Mouse (Mus musculus): ENCODE results near the gene Tada3. TPM values are rescaled to one million over a fixed set of nuclear protein-coding genes. Genes with fewer than 3 reads are reported as not detected.

The Tada3 gene
- total and polyA plus RNA-seq, 3 experiments, result 25.0 to 62.2 TPM; not detected in 1

DNA sequence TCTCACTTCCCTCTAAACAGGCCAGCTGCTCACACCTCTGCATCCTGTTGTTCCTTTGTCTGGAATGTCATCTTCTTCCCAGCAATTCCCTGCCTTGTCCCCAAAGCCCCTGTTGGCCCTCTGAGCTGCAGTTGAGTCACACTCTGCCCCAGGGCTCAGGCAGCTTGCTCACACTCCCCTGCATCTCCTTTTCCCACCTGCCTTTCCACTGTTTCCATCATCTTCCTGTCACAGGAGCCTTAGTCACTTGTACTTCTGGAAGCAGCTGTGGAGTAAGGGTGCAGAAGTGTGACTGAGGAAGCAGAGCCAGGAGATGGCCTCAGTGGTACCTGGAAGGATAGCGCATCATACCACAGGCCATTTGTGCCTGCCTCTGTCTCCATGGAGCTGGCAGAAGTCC, 15.4 kb downstream of the Tada3 start:
- Histone ChIP-seq H3K4me3 (ENCODE audit: control insufficient read depth in 1 of 2, insufficient read depth in 1 of 2, low read depth in 2 of 2, low read length in 2 of 2) (no peak overlapping the region), H3K27me3 (ENCODE audit: control insufficient read depth in 1 of 2, insufficient read depth in 2 of 2, low read length in 2 of 2) (no peaks in the 10 kb centered on the region), H3K27ac (ENCODE audit: control insufficient read depth, low read depth, low read length) (no peak overlapping the region), H3K4me1 (ENCODE audit: control insufficient read depth in 1 of 2, insufficient read depth in 2 of 2, low read length in 2 of 2) (no peaks in the 10 kb centered on the region; a peak in 1 of 4 replicates), H3K9ac (ENCODE audit: control insufficient read depth, low read depth, low read length, poor library complexity, severe bottlenecking) (no peak overlapping the region), H3K9me3 (replicated peaks; ENCODE audit: insufficient read depth, low read length) (no peaks in the 10 kb centered on the region), H3K36me3 (ENCODE audit: control insufficient read depth in 1 of 2, insufficient read depth in 2 of 2, low read length in 2 of 2) (no peaks in the 10 kb centered on the region), H3K79me2 (ENCODE audit: control insufficient read depth, insufficient read depth, low read length, poor library complexity) (no peaks in the 10 kb centered on the region)
- no peak for DNase-seq (ENCODE audit: low read depth, low spot score)
- TF ChIP-seq UBTF (IDR thresholded peaks at IDR 0.05; ENCODE audit: borderline replicate concordance, insufficient read depth, low read depth, low read length) (no peak), KAT2A (conservative IDR thresholded peaks at IDR 0.05; ENCODE audit: low read depth, low read length) (no peak), NELFE (IDR thresholded peaks at IDR 0.05; ENCODE audit: low read depth, low read length) (no peak), ZC3H11A (IDR thresholded peaks at IDR 0.05; ENCODE audit: low read depth, low read length) (no peak), ELF1 (IDR thresholded peaks at IDR 0.05; ENCODE audit: low read depth, low read length) (no peak), MEF2A (IDR thresholded peaks at IDR 0.05; ENCODE audit: extremely low read depth, insufficient replicate concordance, low read depth, low read length, poor library complexity, severe bottlenecking) (no peak), MYB (IDR thresholded peaks at IDR 0.05; ENCODE audit: low read depth, low read length) (no peak), USF1 (IDR thresholded peaks at IDR 0.05; ENCODE audit: low read depth, low read length) (no peak), MXI1 (IDR thresholded peaks at IDR 0.05; ENCODE audit: low read depth, low read length) (no peak), RCOR1 (IDR thresholded peaks at IDR 0.05; ENCODE audit: low read depth, low read length) (no peak), ETS1 (IDR thresholded peaks at IDR 0.05; ENCODE audit: low read depth, low read length) (no peak)

DNA sequence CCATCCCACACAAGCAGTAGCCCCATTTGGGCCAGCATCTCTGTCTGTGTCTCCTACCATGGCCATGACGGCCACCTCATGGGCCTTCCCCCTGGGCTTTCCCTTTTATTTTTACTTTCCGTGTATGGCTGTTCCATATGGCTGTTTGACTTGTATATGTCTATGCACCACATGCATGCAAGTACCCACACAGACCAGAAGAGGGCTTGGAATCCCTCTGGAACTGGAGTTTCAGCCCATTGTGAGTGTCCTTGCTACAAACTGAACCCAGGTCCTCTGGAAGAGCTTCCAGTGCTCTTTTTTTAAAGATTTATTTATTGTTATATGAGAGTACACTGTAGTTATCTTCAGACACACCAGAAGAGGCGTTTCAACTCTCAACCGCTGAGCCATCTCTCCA, 16.2 kb downstream of the Tada3 start:
- Histone ChIP-seq H3K36me3 (ENCODE audit: control insufficient read depth in 1 of 2, insufficient read depth in 2 of 2, low read length in 2 of 2) (no peaks in the 10 kb centered on the region), H3K79me2 (ENCODE audit: control insufficient read depth, insufficient read depth, low read length, poor library complexity) (no peaks in the 10 kb centered on the region), H3K4me1 (ENCODE audit: control insufficient read depth in 1 of 2, insufficient read depth in 2 of 2, low read length in 2 of 2) (no peaks in the 10 kb centered on the region; a peak in 1 of 4 replicates), H3K27ac (ENCODE audit: control insufficient read depth, low read depth, low read length) (no peak overlapping the region), H3K9me3 (replicated peaks; ENCODE audit: insufficient read depth, low read length) (no peaks in the 10 kb centered on the region), H3K27me3 (ENCODE audit: control insufficient read depth in 1 of 2, insufficient read depth in 2 of 2, low read length in 2 of 2) (no peaks in the 10 kb centered on the region), H3K4me3 (ENCODE audit: control insufficient read depth in 1 of 2, insufficient read depth in 1 of 2, low read depth in 2 of 2, low read length in 2 of 2) (no peak overlapping the region), H3K9ac (ENCODE audit: control insufficient read depth, low read depth, low read length, poor library complexity, severe bottlenecking) (no peak overlapping the region)
- no peak for DNase-seq (ENCODE audit: low read depth, low spot score)
- no peak for TF ChIP-seq ZKSCAN1 (IDR thresholded peaks at IDR 0.05; ENCODE audit: low read depth, low read length)
- TF ChIP-seq MAX (IDR thresholded peaks at IDR 0.05; ENCODE audit: low read length), result no peak
- TF ChIP-seq MEF2A (IDR thresholded peaks at IDR 0.05; ENCODE audit: extremely low read depth, insufficient replicate concordance, low read depth, low read length, poor library complexity, severe bottlenecking), result no peak
- no peak for TF ChIP-seq SMC3 (IDR thresholded peaks at IDR 0.05; ENCODE audit: low read depth, low read length)
- TF ChIP-seq HCFC1 (IDR thresholded peaks at IDR 0.05; ENCODE audit: low read depth, low read length), result no peak
- no peak for TF ChIP-seq ZNF384 (IDR thresholded peaks at IDR 0.05; ENCODE audit: low read depth, low read length)
- TF ChIP-seq ETS1 (IDR thresholded peaks at IDR 0.05; ENCODE audit: low read depth, low read length), result no peak
- TF ChIP-seq CTCF (IDR thresholded peaks at IDR 0.05 in 2 of 3, conservative IDR thresholded peaks at IDR 0.05 in 1 of 3; ENCODE audit: control insufficient read depth in 1 of 3, insufficient read depth in 1 of 3, low read depth in 2 of 3, low read length in 3 of 3, poor library complexity in 1 of 3, severe bottlenecking in 1 of 3), result no peak; a peak in 1 of 6 replicates
- no peak for TF ChIP-seq ELF1 (IDR thresholded peaks at IDR 0.05; ENCODE audit: low read depth, low read length)
- no peak for TF ChIP-seq CHD1 (IDR thresholded peaks at IDR 0.05; ENCODE audit: low read depth, low read length)
- no peak for TF ChIP-seq JUND (IDR thresholded peaks at IDR 0.05; ENCODE audit: low read depth, low read length)
- no peak for TF ChIP-seq KAT2A (conservative IDR thresholded peaks at IDR 0.05; ENCODE audit: low read depth, low read length)
- TF ChIP-seq TCF12 (IDR thresholded peaks at IDR 0.05; ENCODE audit: low read depth, low read length), result no peak
- no peak for TF ChIP-seq GATA1 (IDR thresholded peaks at IDR 0.05; ENCODE audit: low read depth, low read length)
- no peak for TF ChIP-seq POLR2AphosphoS2 (IDR thresholded peaks at IDR 0.05; ENCODE audit: low read length)
- TF ChIP-seq EP300 (IDR thresholded peaks at IDR 0.05; ENCODE audit: low read depth in 1 of 2, low read length in 2 of 2), result no peak
- TF ChIP-seq POLR2A (IDR thresholded peaks at IDR 0.05; ENCODE audit: control insufficient read depth in 1 of 2, insufficient read depth in 1 of 2, low read depth in 1 of 2, low read length in 2 of 2, poor library complexity in 1 of 2), result no peak
- TF ChIP-seq MYB (IDR thresholded peaks at IDR 0.05; ENCODE audit: low read depth, low read length), result no peak
- no peak for TF ChIP-seq POLR2AphosphoS5 (IDR thresholded peaks at IDR 0.05; ENCODE audit: borderline replicate concordance, low read depth, low read length)
